Mouse (Mus musculus) lung, embryonic 14.5 days (tissue): Measurements from ENCODE around the gene Spen. TPM values are rescaled to one million over a fixed set of nuclear protein-coding genes. Genes with fewer than 3 reads are reported as not detected.
A peak's percentile ranks its signal among the peaks of the same experiment; 100 is the strongest.

Experiments
- ATAC-seq: fragments of 200-750 bp; cut with Nextera tagmentation; 2 replicates; pipeline ENCODE4 v1.8.0; 2017; ENCODE audit warnings: mild to moderate bottlenecking, moderate TSS enrichment, moderate library complexity; ENCODE audit not compliant: insufficient read depth
- DNase-seq: peaks from one replicate; pipeline ENCODE4 v3.0.0-alpha.2; 2015
- H3K27ac ChIP-seq: fragments of 300-500 bp; sonication (generic); 2 replicates; pipeline ENCODE4 v1.5.1; 2014; ENCODE audit warnings: low read depth, mild to moderate bottlenecking, moderate library complexity
- H3K27me3 ChIP-seq: fragments of 300-500 bp; sonication (generic); 2 replicates; pipeline ENCODE4 v1.6.1; 2014; ENCODE audit warnings: low read length, control low read depth; ENCODE audit not compliant: insufficient read depth
- H3K36me3 ChIP-seq: fragments of 300-500 bp; sonication (generic); 2 replicates; pipeline ENCODE4 v1.6.1; 2014; ENCODE audit warnings: control low read depth; ENCODE audit not compliant: insufficient read depth
- H3K4me1 ChIP-seq: fragments of 300-500 bp; sonication (generic); 2 replicates; pipeline ENCODE4 v1.6.1; 2014; ENCODE audit warnings: antibody characterized with exemption, control low read depth; ENCODE audit not compliant: insufficient read depth
- H3K4me2 ChIP-seq: fragments of 300-500 bp; sonication (generic); 2 replicates; pipeline ENCODE4 v1.6.1; 2014; ENCODE audit warnings: mild to moderate bottlenecking
- H3K4me3 ChIP-seq: fragments of 300-500 bp; sonication (generic); 2 replicates; pipeline ENCODE4 v1.5.1; 2014; ENCODE audit warnings: low read depth, low read length
- H3K9ac ChIP-seq: fragments of 300-500 bp; sonication (generic); 2 replicates; pipeline ENCODE4 v1.6.1; 2014
- H3K9me3 ChIP-seq: fragments of 300-500 bp; sonication (generic); 2 replicates; pipeline ENCODE4 v1.6.1; 2016; ENCODE audit warnings: low read depth, low read length, control low read depth
- CTCF ChIP-seq: IDR thresholded peaks from 2 replicates; pipeline ENCODE4 v1.5.1; 2016; ENCODE audit warnings: antibody characterized with exemption, low read depth
- WGBS: fragments of 180-500 bp; shearing (Covaris S2); extraction: QIAGEN DNeasy Blood & Tissue Kit; methylation state at CpG from one replicate; pipeline ENCODE4 v1.1.7; 2014; 5-methylcytosine and 5-hydroxymethylcytosine counted together
- polyA plus RNA-seq: library from polyadenylated mRNA; unstranded; fragments of >200 nt; fragmentation: Nextera tagmentation; extraction: Ambion mirVana; gene quantifications from 2 replicates; pipeline ENCODE4 v1.2.1, GENCODE M21; 2014

The Spen gene
- polyA plus RNA-seq, 1 experiment from 2014 or later: 15.4 TPM

- TF ChIP-seq CTCF: no peak
- peak; percentile 88 for ATAC-seq
- H3K27me3 ChIP-seq: no peaks in the 10 kb centered on the region
- peak overlapping the region; percentile 81 for H3K4me3 ChIP-seq
- peak overlapping the region; percentile 93 for H3K4me2 ChIP-seq
- H3K9ac ChIP-seq: peak overlapping the region; percentile 99
- H3K4me1 ChIP-seq: no peaks in the 10 kb centered on the region
- peak; percentile 94 for DNase-seq
- H3K36me3 ChIP-seq: no peaks in the 10 kb centered on the region
- WGBS: under 1% methylated on average over 86 of the region's 98 CpGs
- no peaks in the 10 kb centered on the region for H3K9me3 ChIP-seq
- peak overlapping the region; percentile 100 for H3K27ac ChIP-seq
Measured at GRCm38 (mm10) chr4:141546334-141547200, 8.2 kb upstream of the Spen start.

GRCm38 (mm10) chr4:141545743-141546333 lies 7.4 kb upstream of the Spen start:
- Histone ChIP-seq H3K27me3 (no peaks in the 10 kb centered on the region), H3K36me3 (no peaks in the 10 kb centered on the region), H3K9ac (peak overlapping the region; percentile 99), H3K9me3 (no peaks in the 10 kb centered on the region), H3K4me2 (peak overlapping the region; percentile 93), H3K4me3 (peak overlapping the region; percentile 81), H3K27ac (peak overlapping the region; percentile 100), H3K4me1 (no peaks in the 10 kb centered on the region)
- under 1% methylated on average over 55 of the region's 56 CpGs for WGBS
- ATAC-seq (peak; percentile 77), DNase-seq (peak; percentile 100)
- no peak for TF ChIP-seq CTCF

GRCm38 (mm10) chr4:141545071-141545742 lies 6.8 kb upstream of the Spen start:
- Histone ChIP-seq H3K4me2 (peak overlapping the region; percentile 93), H3K9me3 (no peaks in the 10 kb centered on the region), H3K27me3 (no peaks in the 10 kb centered on the region), H3K36me3 (no peaks in the 10 kb centered on the region), H3K4me1 (no peaks in the 10 kb centered on the region), H3K9ac (peak overlapping the region; percentile 94), H3K4me3 (peak overlapping the region; percentile 81), H3K27ac (peak overlapping the region; percentile 99)
- ATAC-seq: peak; percentile 56
- peak; percentile 69 for DNase-seq
- TF ChIP-seq CTCF: no peak
- under 1% methylated on average over 45 of the region's 45 CpGs for WGBS

- WGBS: 49% methylated on average over 2 of the region's 2 CpGs
- H3K9ac ChIP-seq: no peak overlapping the region; the same call in 1 of the 2 replicates
- no peak overlapping the region for H3K27ac ChIP-seq
- peak overlapping the region; percentile 93 for H3K4me2 ChIP-seq
- H3K9me3 ChIP-seq: no peaks in the 10 kb centered on the region
- H3K36me3 ChIP-seq: no peaks in the 10 kb centered on the region
- DNase-seq (no peak), ATAC-seq (no peak)
- no peaks in the 10 kb centered on the region for H3K27me3 ChIP-seq
- peak overlapping the region; percentile 81 for H3K4me3 ChIP-seq
- H3K4me1 ChIP-seq: 0 out of 2 replicates have a peak, but pooled peaks cover under 1% of the 10 kb centered on the region
- TF ChIP-seq CTCF: no peak
Measured at GRCm38 (mm10) chr4:141544536-141544935, 6.1 kb upstream of the Spen start.

GRCm38 (mm10) chr4:141543593-141543992 lies 5.2 kb upstream of the Spen start:
- no peak for TF ChIP-seq CTCF
- no peak for ATAC-seq
- H3K36me3 ChIP-seq: no peaks in the 10 kb centered on the region
- no peak overlapping the region for H3K27ac ChIP-seq
- no peak overlapping the region for H3K4me2 ChIP-seq
- H3K4me3 ChIP-seq: no peak overlapping the region
- no peaks in the 10 kb centered on the region for H3K27me3 ChIP-seq
- no peak overlapping the region for H3K9ac ChIP-seq
- H3K9me3 ChIP-seq: no peaks in the 10 kb centered on the region
- no peak for DNase-seq
- H3K4me1 ChIP-seq: 0 out of 2 replicates have a peak, but pooled peaks cover 3% of the 10 kb centered on the region
- WGBS: 69% methylated on average over 3 of the region's 3 CpGs

- no peak for TF ChIP-seq CTCF
- no peak overlapping the region for H3K4me3 ChIP-seq
- H3K9ac ChIP-seq: no peak overlapping the region
- no peak for ATAC-seq
- no peaks in the 10 kb centered on the region for H3K36me3 ChIP-seq
- H3K27me3 ChIP-seq: no peaks in the 10 kb centered on the region
- no peak overlapping the region for H3K27ac ChIP-seq
- H3K4me1 ChIP-seq: 0 out of 2 replicates have a peak, but pooled peaks cover 3% of the 10 kb centered on the region
- no peak for DNase-seq
- 51% methylated on average over 7 of the region's 7 CpGs for WGBS
- no peak overlapping the region for H3K4me2 ChIP-seq
- H3K9me3 ChIP-seq: no peaks in the 10 kb centered on the region
Measured at GRCm38 (mm10) chr4:141541851-141542250, 3.5 kb upstream of the Spen start.

- H3K27ac ChIP-seq: no peak overlapping the region
- H3K27me3 ChIP-seq: no peaks in the 10 kb centered on the region
- WGBS: 74% methylated on average over 3 of the region's 3 CpGs
- no peaks in the 10 kb centered on the region for H3K36me3 ChIP-seq
- H3K4me2 ChIP-seq: no peak overlapping the region
- no peak for TF ChIP-seq CTCF
- no peaks in the 10 kb centered on the region for H3K9me3 ChIP-seq
- H3K9ac ChIP-seq: no peak overlapping the region
- H3K4me3 ChIP-seq: no peak overlapping the region
- 0 out of 2 replicates have a peak, but pooled peaks cover 6% of the 10 kb centered on the region for H3K4me1 ChIP-seq
- no peak for ATAC-seq
- DNase-seq: no peak
Measured at GRCm38 (mm10) chr4:141540844-141541243, 2.4 kb upstream of the Spen start.
